Mouse (Mus musculus): ENCODE measurements around the gene Ctsa. TPM values are rescaled to one million over a fixed set of nuclear protein-coding genes. Genes with fewer than 3 reads are reported as not detected.

Gene Ctsa
- polyA plus RNA-seq, 2 experiments, result 147 to 197 TPM

DNA sequence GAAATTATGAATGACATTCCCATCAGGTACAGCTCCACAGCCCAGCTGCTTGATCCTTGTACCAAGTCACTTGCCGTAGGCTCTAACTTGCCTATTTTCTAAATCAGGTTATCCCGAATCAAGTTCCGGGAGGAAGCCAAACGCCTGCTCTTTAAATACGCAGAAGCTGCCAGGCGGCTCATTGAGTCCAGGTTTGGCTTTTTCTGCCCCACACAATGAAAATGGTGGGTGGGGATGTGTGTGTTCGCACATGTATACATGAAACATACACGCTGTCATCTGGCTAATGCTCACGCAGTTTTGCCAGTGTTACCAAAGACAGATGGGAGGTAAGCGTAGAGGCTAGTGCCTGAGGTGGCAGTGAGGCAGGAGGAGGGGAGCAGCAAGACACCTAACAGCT, 53.9 kb downstream of the Ctsa start:
- no peak for DNase-seq (ENCODE audit: low spot score)
- Histone ChIP-seq H3K27ac (replicated peaks; ENCODE audit: low read depth, low read length) (no peak overlapping the region), H3K9ac (ENCODE audit: low read depth, low read length, severe bottlenecking) (no peak overlapping the region), H3K4me1 (ENCODE audit: control insufficient read depth, insufficient read depth, low read length) (no peaks in the 10 kb centered on the region), H3K36me3 (ENCODE audit: control insufficient read depth, insufficient read depth, low read length) (peaks cover 88% of the 10 kb centered on the region), H3K4me2 (replicated peaks; ENCODE audit: low read depth, low read length, severe bottlenecking) (no peak overlapping the region), H3K9me3 (ENCODE audit: control insufficient read depth, low read length) (no peaks in the 10 kb centered on the region), H3K4me3 (replicated peaks; ENCODE audit: low read length) (no peak overlapping the region), H3K27me3 (ENCODE audit: control insufficient read depth, insufficient read depth, low read length) (no peaks in the 10 kb centered on the region)
- no peak for ATAC-seq (ENCODE audit: low FRiP score, low read depth)
- WGBS, result 93% methylated on average over 10 of the region's 10 CpGs
- TF ChIP-seq POLR2A (IDR thresholded peaks at IDR 0.05; ENCODE audit: borderline replicate concordance, extremely low read depth, insufficient read depth, insufficient read length), result no peak

DNA sequence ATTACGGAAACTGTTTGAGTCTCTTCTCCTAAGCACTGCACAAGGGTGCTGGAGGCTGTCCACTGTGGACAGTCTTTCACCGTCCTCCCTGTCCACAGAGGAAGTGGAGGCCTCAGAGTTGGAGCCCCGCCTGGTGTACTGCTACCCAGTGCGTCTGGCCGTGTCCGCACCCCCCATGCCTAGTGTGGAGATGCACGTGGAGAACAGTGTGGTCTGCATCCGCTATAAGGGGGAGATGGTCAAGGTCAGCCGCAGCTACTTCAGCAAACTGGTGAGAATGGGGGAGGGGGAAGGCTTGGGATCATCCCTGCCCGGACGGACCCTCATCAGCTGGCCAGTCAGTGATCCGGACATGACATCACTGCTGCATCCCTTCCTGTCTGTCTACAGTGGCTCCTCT, 56.3 kb downstream of the Ctsa start:
- 90% methylated on average over 12 of the region's 12 CpGs for WGBS
- no peak for TF ChIP-seq POLR2A (IDR thresholded peaks at IDR 0.05; ENCODE audit: borderline replicate concordance, extremely low read depth, insufficient read depth, insufficient read length)

DNA sequence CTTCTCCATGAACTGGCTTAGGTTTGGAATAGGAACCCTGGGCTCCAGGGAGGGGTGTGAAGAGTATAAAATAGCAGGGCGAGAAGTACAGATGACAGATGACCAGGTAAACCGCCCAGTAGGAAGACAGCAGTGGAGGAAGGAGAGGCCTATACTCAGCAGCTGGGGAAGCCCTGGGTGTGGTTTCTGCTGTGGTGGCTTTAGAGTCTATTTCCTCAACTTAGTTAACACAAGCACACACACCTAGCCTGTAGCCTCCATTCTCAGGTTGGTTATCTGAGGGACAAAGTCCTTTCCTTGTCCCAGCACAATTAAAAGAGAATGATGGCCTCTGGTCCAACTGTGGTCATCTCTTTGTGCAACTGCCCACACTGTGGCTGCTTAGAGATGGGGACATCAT, 57.3 kb downstream of the Ctsa start:
- Histone ChIP-seq H3K4me1 (ENCODE audit: control insufficient read depth, insufficient read depth, low read length) (no peaks in the 10 kb centered on the region), H3K36me3 (ENCODE audit: control insufficient read depth, insufficient read depth, low read length) (peaks cover 100% of the 10 kb centered on the region), H3K9ac (ENCODE audit: low read depth, low read length, severe bottlenecking) (no peak overlapping the region), H3K27me3 (ENCODE audit: control insufficient read depth, insufficient read depth, low read length) (no peaks in the 10 kb centered on the region), H3K9me3 (ENCODE audit: control insufficient read depth, low read length) (no peaks in the 10 kb centered on the region), H3K4me3 (replicated peaks; ENCODE audit: low read length) (no peak overlapping the region), H3K27ac (replicated peaks; ENCODE audit: low read depth, low read length) (no peak overlapping the region), H3K4me2 (replicated peaks; ENCODE audit: low read depth, low read length, severe bottlenecking) (no peak overlapping the region)
- 84% methylated on average over 2 of the region's 2 CpGs for whole genome bisulfite sequencing
- ATAC-seq (ENCODE audit: low FRiP score, low read depth) (no peak), DNase-seq (ENCODE audit: low spot score) (no peak)
- TF ChIP-seq POLR2A (IDR thresholded peaks at IDR 0.05; ENCODE audit: borderline replicate concordance, extremely low read depth, insufficient read depth, insufficient read length), result no peak

More for the DNA sequence above, 56.3 kb downstream of the Ctsa start:
- no peak for DNase-seq (ENCODE audit: low spot score)
- no peak for ATAC-seq (ENCODE audit: low FRiP score, low read depth)
- Histone ChIP-seq H3K9me3 (ENCODE audit: control insufficient read depth, low read length) (no peaks in the 10 kb centered on the region), H3K4me1 (ENCODE audit: control insufficient read depth, insufficient read depth, low read length) (no peaks in the 10 kb centered on the region), H3K4me3 (replicated peaks; ENCODE audit: low read length) (no peak overlapping the region), H3K9ac (ENCODE audit: low read depth, low read length, severe bottlenecking) (no peak overlapping the region), H3K36me3 (ENCODE audit: control insufficient read depth, insufficient read depth, low read length) (peaks cover 97% of the 10 kb centered on the region), H3K27ac (replicated peaks; ENCODE audit: low read depth, low read length) (no peak overlapping the region), H3K27me3 (ENCODE audit: control insufficient read depth, insufficient read depth, low read length) (no peaks in the 10 kb centered on the region), H3K4me2 (replicated peaks; ENCODE audit: low read depth, low read length, severe bottlenecking) (no peak overlapping the region)

Other genes with a start within 250 kb of the Ctsa start
- 0.37 and 0.55 TPM in 2 replicates for gene Wfdc6a, start 247.4 kb upstream of the Ctsa start, polyA plus RNA-seq (2012; rRNA removed)
- 0.25 and 0.53 TPM in 2 replicates for gene Wfdc6a, start 247.4 kb upstream of the Ctsa start, polyA plus RNA-seq (2014; fragmentation: Nextera tagmentation; extraction: Ambion mirVana)
- gene Eppin, start 239.3 kb upstream of the Ctsa start, polyA plus RNA-seq (2012; rRNA removed), result not detected in 2 replicates
- gene Eppin, start 239.3 kb upstream of the Ctsa start, polyA plus RNA-seq (2014; fragmentation: Nextera tagmentation; extraction: Ambion mirVana), result not detected in 2 replicates
- gene Wfdc6b, start 219.4 kb upstream of the Ctsa start, polyA plus RNA-seq (2012; rRNA removed), result not detected in 2 replicates
- not detected in 2 replicates for gene Wfdc6b, start 219.4 kb upstream of the Ctsa start, polyA plus RNA-seq (2014; fragmentation: Nextera tagmentation; extraction: Ambion mirVana)
- gene Wfdc8, start 219.2 kb upstream of the Ctsa start, polyA plus RNA-seq (2012; rRNA removed), result not detected in 2 replicates
- gene Wfdc8, start 219.2 kb upstream of the Ctsa start, polyA plus RNA-seq (2014; fragmentation: Nextera tagmentation; extraction: Ambion mirVana), result not detected in 2 replicates
- not detected in 2 replicates for gene Wfdc16, start 194.1 kb upstream of the Ctsa start, polyA plus RNA-seq (2012; rRNA removed)
- gene Wfdc16, start 194.1 kb upstream of the Ctsa start, polyA plus RNA-seq (2014; fragmentation: Nextera tagmentation; extraction: Ambion mirVana), result not detected in 2 replicates
- gene Wfdc10, start 176.8 kb upstream of the Ctsa start, polyA plus RNA-seq (2012; rRNA removed), result 0.31 and 0.37 TPM in 2 replicates
- 0.68 TPM in 1 of 2 replicates, not detected in the other for gene Wfdc10, start 176.8 kb upstream of the Ctsa start, polyA plus RNA-seq (2014; fragmentation: Nextera tagmentation; extraction: Ambion mirVana)
- not detected in 2 replicates for gene Wfdc9, start 176.3 kb upstream of the Ctsa start, polyA plus RNA-seq (2012; rRNA removed)
- gene Wfdc9, start 176.3 kb upstream of the Ctsa start, polyA plus RNA-seq (2014; fragmentation: Nextera tagmentation; extraction: Ambion mirVana), result not detected in 2 replicates
- gene Wfdc11, start 158.8 kb upstream of the Ctsa start, polyA plus RNA-seq (2012; rRNA removed), result not detected in 2 replicates
- gene Wfdc11, start 158.8 kb upstream of the Ctsa start, polyA plus RNA-seq (2014; fragmentation: Nextera tagmentation; extraction: Ambion mirVana), result not detected in 2 replicates
- gene Wfdc13, start 147.8 kb upstream of the Ctsa start, polyA plus RNA-seq (2012; rRNA removed), result 0.06 and 0.08 TPM in 2 replicates
- gene Wfdc13, start 147.8 kb upstream of the Ctsa start, polyA plus RNA-seq (2014; fragmentation: Nextera tagmentation; extraction: Ambion mirVana), result 0.18 TPM in 1 of 2 replicates, not detected in the other
- gene Spint4, start 134.4 kb upstream of the Ctsa start, polyA plus RNA-seq (2012; rRNA removed), result not detected in 2 replicates
- not detected in 2 replicates for gene Spint4, start 134.4 kb upstream of the Ctsa start, polyA plus RNA-seq (2014; fragmentation: Nextera tagmentation; extraction: Ambion mirVana)
- not detected in 2 replicates for gene Spint5, start 117.6 kb upstream of the Ctsa start, polyA plus RNA-seq (2012; rRNA removed)
- not detected in 2 replicates for gene Spint5, start 117.6 kb upstream of the Ctsa start, polyA plus RNA-seq (2014; fragmentation: Nextera tagmentation; extraction: Ambion mirVana)
- 0.67 and 0.79 TPM in 2 replicates for gene Wfdc3, start 86.9 kb upstream of the Ctsa start, polyA plus RNA-seq (2012; rRNA removed)
- gene Wfdc3, start 86.9 kb upstream of the Ctsa start, polyA plus RNA-seq (2014; fragmentation: Nextera tagmentation; extraction: Ambion mirVana), result 0.37 and 0.50 TPM in 2 replicates
- gene Dnttip1, start 86.9 kb upstream of the Ctsa start, polyA plus RNA-seq (2012; rRNA removed), result 46.0 and 58.6 TPM in 2 replicates
- gene Dnttip1, start 86.9 kb upstream of the Ctsa start, polyA plus RNA-seq (2014; fragmentation: Nextera tagmentation; extraction: Ambion mirVana), result 70.1 and 70.6 TPM in 2 replicates
- gene Ube2c, start 63.0 kb upstream of the Ctsa start, polyA plus RNA-seq (2012; rRNA removed), result 293 and 329 TPM in 2 replicates
- 279 and 305 TPM in 2 replicates for gene Ube2c, start 63.0 kb upstream of the Ctsa start, polyA plus RNA-seq (2014; fragmentation: Nextera tagmentation; extraction: Ambion mirVana)
- gene Tnnc2, start 52.9 kb upstream of the Ctsa start, polyA plus RNA-seq (2012; rRNA removed), result 178 and 322 TPM in 2 replicates
- 273 and 401 TPM in 2 replicates for gene Tnnc2, start 52.9 kb upstream of the Ctsa start, polyA plus RNA-seq (2014; fragmentation: Nextera tagmentation; extraction: Ambion mirVana)
- 26.0 and 35.0 TPM in 2 replicates for gene Snx21, start 47.0 kb upstream of the Ctsa start, polyA plus RNA-seq (2012; rRNA removed)
- 29.2 and 34.0 TPM in 2 replicates for gene Snx21, start 47.0 kb upstream of the Ctsa start, polyA plus RNA-seq (2014; fragmentation: Nextera tagmentation; extraction: Ambion mirVana)
- 31.5 and 41.2 TPM in 2 replicates for gene Acot8, start 28.0 kb upstream of the Ctsa start, polyA plus RNA-seq (2012; rRNA removed)
- 14.0 and 15.2 TPM in 2 replicates for gene Acot8, start 28.0 kb upstream of the Ctsa start, polyA plus RNA-seq (2014; fragmentation: Nextera tagmentation; extraction: Ambion mirVana)
- 4.3 and 4.9 TPM in 2 replicates for gene Zswim3, start 27.8 kb upstream of the Ctsa start, polyA plus RNA-seq (2012; rRNA removed)
- gene Zswim3, start 27.8 kb upstream of the Ctsa start, polyA plus RNA-seq (2014; fragmentation: Nextera tagmentation; extraction: Ambion mirVana), result 6.9 and 7.0 TPM in 2 replicates
- 9.1 and 11.2 TPM in 2 replicates for gene Zswim1, start 10.2 kb upstream of the Ctsa start, polyA plus RNA-seq (2012; rRNA removed)
- 19.5 and 19.9 TPM in 2 replicates for gene Zswim1, start 10.2 kb upstream of the Ctsa start, polyA plus RNA-seq (2014; fragmentation: Nextera tagmentation; extraction: Ambion mirVana)
- gene Spata25, start 4.3 kb upstream of the Ctsa start, polyA plus RNA-seq (2012; rRNA removed), result 0.09 and 0.13 TPM in 2 replicates
- not detected in 2 replicates for gene Spata25, start 4.3 kb upstream of the Ctsa start, polyA plus RNA-seq (2014; fragmentation: Nextera tagmentation; extraction: Ambion mirVana)
- gene Neurl2, start 583 bp downstream of the Ctsa start, polyA plus RNA-seq (2012; rRNA removed), result 7.2 and 8.5 TPM in 2 replicates
- 5.5 and 7.6 TPM in 2 replicates for gene Neurl2, start 583 bp downstream of the Ctsa start, polyA plus RNA-seq (2014; fragmentation: Nextera tagmentation; extraction: Ambion mirVana)
- 45.5 and 55.3 TPM in 2 replicates for gene Pltp, start 24.8 kb downstream of the Ctsa start, polyA plus RNA-seq (2012; rRNA removed)
- gene Pltp, start 24.8 kb downstream of the Ctsa start, polyA plus RNA-seq (2014; fragmentation: Nextera tagmentation; extraction: Ambion mirVana), result 51.1 and 56.2 TPM in 2 replicates
- 40.5 and 48.6 TPM in 2 replicates for gene Pcif1, start 46.4 kb downstream of the Ctsa start, polyA plus RNA-seq (2012; rRNA removed)
- 66.4 and 73.0 TPM in 2 replicates for gene Pcif1, start 46.4 kb downstream of the Ctsa start, polyA plus RNA-seq (2014; fragmentation: Nextera tagmentation; extraction: Ambion mirVana)
- gene Zfp335, start 78.9 kb downstream of the Ctsa start, polyA plus RNA-seq (2012; rRNA removed), result 37.9 and 48.9 TPM in 2 replicates
- gene Zfp335, start 78.9 kb downstream of the Ctsa start, polyA plus RNA-seq (2014; fragmentation: Nextera tagmentation; extraction: Ambion mirVana), result 13.7 and 17.7 TPM in 2 replicates
- 16.7 and 20.3 TPM in 2 replicates for gene Mmp9, start 107.9 kb downstream of the Ctsa start, polyA plus RNA-seq (2012; rRNA removed)
- 13.6 and 19.1 TPM in 2 replicates for gene Mmp9, start 107.9 kb downstream of the Ctsa start, polyA plus RNA-seq (2014; fragmentation: Nextera tagmentation; extraction: Ambion mirVana)
- gene Slc12a5, start 127.9 kb downstream of the Ctsa start, polyA plus RNA-seq (2012; rRNA removed), result 6.9 and 7.0 TPM in 2 replicates
- 0.72 and 0.88 TPM in 2 replicates for gene Slc12a5, start 127.9 kb downstream of the Ctsa start, polyA plus RNA-seq (2014; fragmentation: Nextera tagmentation; extraction: Ambion mirVana)
- 77.3 and 86.3 TPM in 2 replicates for gene Ncoa5, start 202.0 kb downstream of the Ctsa start, polyA plus RNA-seq (2012; rRNA removed)
- gene Ncoa5, start 202.0 kb downstream of the Ctsa start, polyA plus RNA-seq (2014; fragmentation: Nextera tagmentation; extraction: Ambion mirVana), result 58.7 and 68.1 TPM in 2 replicates
- gene Cd40, start 222.8 kb downstream of the Ctsa start, polyA plus RNA-seq (2012; rRNA removed), result 9.7 and 11.7 TPM in 2 replicates
- 7.4 and 9.1 TPM in 2 replicates for gene Cd40, start 222.8 kb downstream of the Ctsa start, polyA plus RNA-seq (2014; fragmentation: Nextera tagmentation; extraction: Ambion mirVana)